ENCODE assay signal across 12 mouse cellular contexts in genomic region chr14:51739150-51739993, GRCm38 (mm10). TPM values are rescaled to one million over a fixed set of nuclear protein-coding genes. Genes with fewer than 3 reads are reported as not detected.
A peak's percentile ranks its signal among the peaks of the same experiment; 100 is the strongest.
DNase-seq lines count a peak whose midpoint lies in the region; ATAC-seq and TF ChIP-seq lines count a peak whose summit lies in the region.
"Had no signal": no experiment of that assay in that cellular context is flagged by ENCODE, and none has a peak within 500 bp of the region (broad histone marks: within the 10 kb centered on the region; RNA-seq: fewer than 3 reads in every experiment).

No protein-coding gene starts in this region.

- H3K4me2 ChIP-seq in heart, embryonic 15.5 days, result peak overlapping the region; percentile 78
- peak overlapping the region; percentile 63 for H3K4me2 ChIP-seq in hindbrain, embryonic 12.5 days (replicated peaks)
- H3K4me2 ChIP-seq in midbrain, embryonic 15.5 days, result peak overlapping the region; percentile 68
- H3K4me2 ChIP-seq in liver, postnatal 0 days (ENCODE audit: low read depth, low read length), result no peak overlapping the region

- TF ChIP-seq EP300 in liver, postnatal 0 days (IDR thresholded peaks at IDR 0.05; ENCODE audit: low read depth), result no peak

- H3K36me3 ChIP-seq in heart, embryonic 15.5 days, result no peaks in the 10 kb centered on the region
- H3K36me3 ChIP-seq in hindbrain, embryonic 12.5 days, result no peaks in the 10 kb centered on the region
- H3K36me3 ChIP-seq in midbrain, embryonic 15.5 days (replicated peaks), result no peaks in the 10 kb centered on the region
- H3K36me3 ChIP-seq in liver, postnatal 0 days (replicated peaks; ENCODE audit: insufficient read depth, low read length), result no peaks in the 10 kb centered on the region

- intact Hi-C loops in heart, postnatal 14 days (cut with DNase I), result no loop called here

- ATAC-seq in heart, embryonic 15.5 days (replicated peaks; ENCODE audit: insufficient number of reproducible peaks, insufficient read depth, low FRiP score, low read depth), result no peak
- ATAC-seq in hindbrain, embryonic 12.5 days (ENCODE audit: low FRiP score), result 0 out of 2 replicates have a peak, but pooled peaks have one; percentile 35
- ATAC-seq in midbrain, embryonic 15.5 days (replicated peaks), result no peak
- no peak for ATAC-seq in liver, postnatal 0 days
- ATAC-seq: CD4-positive, CD25-positive, alpha-beta regulatory T cell, adult 4 months had no signal

- no peak for TF ChIP-seq CTCF in liver, postnatal 0 days (IDR thresholded peaks at IDR 0.05; ENCODE audit: low read depth)

- no peak overlapping the region for H3K27ac ChIP-seq in heart, embryonic 15.5 days
- no peak overlapping the region for H3K27ac ChIP-seq in hindbrain, embryonic 12.5 days
- no peak overlapping the region for H3K27ac ChIP-seq in midbrain, embryonic 15.5 days
- no peak overlapping the region for H3K27ac ChIP-seq in liver, postnatal 0 days (ENCODE audit: low read depth)
- H3K27ac ChIP-seq: left cerebral cortex, adult 2 months had no signal

- H3K4me3 ChIP-seq in heart, embryonic 15.5 days, result peak overlapping the region; percentile 50
- peak overlapping the region; percentile 35 for H3K4me3 ChIP-seq in hindbrain, embryonic 12.5 days
- peak overlapping the region; percentile 31 for H3K4me3 ChIP-seq in midbrain, embryonic 15.5 days
- no peak overlapping the region for H3K4me3 ChIP-seq in liver, postnatal 0 days (ENCODE audit: low read depth, low read length)

- 3% methylated on average over 23 of the region's 24 CpGs for WGBS in heart, embryonic 15.5 days
- WGBS in hindbrain, embryonic 12.5 days, result 4% methylated on average over 24 of the region's 24 CpGs
- WGBS in midbrain, embryonic 15.5 days, result 2% methylated on average over 24 of the region's 24 CpGs
- WGBS in liver, postnatal 0 days (ENCODE audit: insufficient replicate concordance), result 4% methylated on average over 23 of the region's 24 CpGs

- H3K9ac ChIP-seq in heart, embryonic 15.5 days, result no peak overlapping the region
- no peak overlapping the region for H3K9ac ChIP-seq in hindbrain, embryonic 12.5 days
- no peak overlapping the region for H3K9ac ChIP-seq in midbrain, embryonic 15.5 days
- no peak overlapping the region for H3K9ac ChIP-seq in liver, postnatal 0 days (replicated peaks)

- H3K4me1 ChIP-seq in heart, embryonic 15.5 days (replicated peaks), result peaks cover 20% of the 10 kb centered on the region
- peaks cover 24% of the 10 kb centered on the region for H3K4me1 ChIP-seq in hindbrain, embryonic 12.5 days
- peaks cover 25% of the 10 kb centered on the region for H3K4me1 ChIP-seq in midbrain, embryonic 15.5 days
- H3K4me1 ChIP-seq in liver, postnatal 0 days (ENCODE audit: insufficient read depth), result no peaks in the 10 kb centered on the region

- H3K27me3 ChIP-seq in heart, embryonic 15.5 days, result peaks cover 50% of the 10 kb centered on the region
- H3K27me3 ChIP-seq in hindbrain, embryonic 12.5 days, result peaks cover 51% of the 10 kb centered on the region
- peaks cover 46% of the 10 kb centered on the region for H3K27me3 ChIP-seq in midbrain, embryonic 15.5 days (replicated peaks)
- H3K27me3 ChIP-seq in liver, postnatal 0 days (ENCODE audit: insufficient read depth, low read length), result peaks cover 37% of the 10 kb centered on the region

- H3K9me3 ChIP-seq in heart, embryonic 15.5 days (replicated peaks), result no peaks in the 10 kb centered on the region
- no peaks in the 10 kb centered on the region for H3K9me3 ChIP-seq in hindbrain, embryonic 12.5 days (replicated peaks)
- no peaks in the 10 kb centered on the region for H3K9me3 ChIP-seq in midbrain, embryonic 15.5 days
- no peaks in the 10 kb centered on the region for H3K9me3 ChIP-seq in liver, postnatal 0 days (ENCODE audit: low read length)

- DNase-seq in heart, postnatal 14 days, result no peak
- DNase-seq in embryo, embryonic 9.5 days (ENCODE audit: extremely low spot score), result peak; percentile 12
- DNase-seq in right cerebral cortex, adult 18-20 months, result no peak
- DNase-seq in spleen, adult 12 weeks (ENCODE audit: low spot score), result no peak
- no peak for DNase-seq in liver, postnatal 0 days
- DNase-seq: cerebellum, adult 2 months had no signal

RNA-seq across cellular contexts. Expression of gene Gm5800, which starts 22.4 kb away (rescaled TPM):
- not detected in 2 replicates for polyA plus RNA-seq in heart, embryonic 15.5 days (2015; fragmentation: Nextera tagmentation; extraction: Ambion mirVana)
- not detected for total RNA-seq in heart, postnatal 14 days (2021)
- not detected in 2 replicates for polyA plus RNA-seq in hindbrain, embryonic 12.5 days (2016; fragmentation: Nextera tagmentation; extraction: Ambion mirVana)
- polyA plus RNA-seq in midbrain, embryonic 15.5 days (2015; fragmentation: Nextera tagmentation; extraction: Ambion mirVana), result not detected in 2 replicates
- polyA plus RNA-seq in liver, postnatal 0 days (2015; fragmentation: Nextera tagmentation; extraction: Ambion mirVana), result not detected in 2 replicates
- total RNA-seq: granulocyte monocyte progenitor cell, adult 5-6 weeks; left cerebral cortex, adult 2 months had no signal
- polyA plus RNA-seq: CD4-positive, CD25-positive, alpha-beta regulatory T cell, adult 4 months; cerebellum, adult 2 months had no signal

RNA-seq across cellular contexts. Expression of gene Ang4, which starts 34.0 kb away (rescaled TPM):
- not detected in 2 replicates for polyA plus RNA-seq in heart, embryonic 15.5 days (2015; fragmentation: Nextera tagmentation; extraction: Ambion mirVana)
- total RNA-seq in heart, postnatal 14 days (2021), result not detected
- polyA plus RNA-seq in hindbrain, embryonic 12.5 days (2016; fragmentation: Nextera tagmentation; extraction: Ambion mirVana), result not detected in 2 replicates
- polyA plus RNA-seq in midbrain, embryonic 15.5 days (2015; fragmentation: Nextera tagmentation; extraction: Ambion mirVana), result not detected in 2 replicates
- polyA plus RNA-seq in liver, postnatal 0 days (2015; fragmentation: Nextera tagmentation; extraction: Ambion mirVana), result not detected in 2 replicates
- total RNA-seq: granulocyte monocyte progenitor cell, adult 5-6 weeks; left cerebral cortex, adult 2 months had no signal
- polyA plus RNA-seq: CD4-positive, CD25-positive, alpha-beta regulatory T cell, adult 4 months; cerebellum, adult 2 months had no signal

RNA-seq across cellular contexts. Expression of gene Gm17079, which starts 44.1 kb away (rescaled TPM):
- polyA plus RNA-seq in heart, embryonic 15.5 days (2015; fragmentation: Nextera tagmentation; extraction: Ambion mirVana), result not detected in 2 replicates
- total RNA-seq in heart, postnatal 14 days (2021), result not detected
- polyA plus RNA-seq in hindbrain, embryonic 12.5 days (2016; fragmentation: Nextera tagmentation; extraction: Ambion mirVana), result not detected in 2 replicates
- polyA plus RNA-seq in midbrain, embryonic 15.5 days (2015; fragmentation: Nextera tagmentation; extraction: Ambion mirVana), result not detected in 2 replicates
- polyA plus RNA-seq in liver, postnatal 0 days (2015; fragmentation: Nextera tagmentation; extraction: Ambion mirVana), result not detected in 2 replicates
- total RNA-seq: granulocyte monocyte progenitor cell, adult 5-6 weeks; left cerebral cortex, adult 2 months had no signal
- polyA plus RNA-seq: CD4-positive, CD25-positive, alpha-beta regulatory T cell, adult 4 months; cerebellum, adult 2 months had no signal
